Comparison of ENCODE assay signal across 18 mouse cellular contexts in the genomic region with DNA sequence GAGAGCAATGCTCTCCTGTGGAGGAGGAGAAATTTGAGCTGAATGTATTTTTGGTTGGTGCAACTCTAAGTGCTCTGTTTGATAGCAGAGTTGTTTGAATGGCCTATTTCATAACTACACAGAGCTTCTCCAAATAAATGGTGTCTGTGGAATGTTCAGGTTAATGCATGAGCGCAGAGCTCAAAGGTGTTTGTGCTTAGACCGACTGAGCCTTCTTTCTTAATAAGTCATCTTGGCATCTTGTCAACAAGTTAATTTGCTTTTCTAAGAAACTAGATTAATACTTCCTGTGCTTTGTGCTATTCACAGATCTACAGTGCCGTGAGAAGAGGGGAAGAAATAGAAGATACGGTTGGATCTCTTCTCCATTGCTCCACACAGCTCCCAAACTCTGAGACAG.
"Had no signal": no experiment of that assay in that cellular context is flagged by ENCODE, and none has a peak within 500 bp of the region (broad histone marks: within the 10 kb centered on the region; RNA-seq: fewer than 3 reads in every experiment).

No protein-coding gene starts in this region.

- DNase-seq: liver, postnatal 0 days; lung, adult 2 months; lung, postnatal 14 days; lung, postnatal 36 days; right cerebral cortex, postnatal 14 days; right cerebral cortex, postnatal 4 days; spleen, adult 18-20 months; thymus, adult 18-20 months; thymus, postnatal 25 days; thymus, postnatal 4 days had no signal

- H3K36me3 ChIP-seq: lung, embryonic 15.5 days; midbrain, embryonic 13.5 days; midbrain, embryonic 15.5 days; neural tube, embryonic 12.5 days had no signal

- H3K4me2 ChIP-seq: lung, embryonic 15.5 days; midbrain, embryonic 11.5 days; midbrain, embryonic 13.5 days; midbrain, embryonic 15.5 days; neural tube, embryonic 12.5 days had no signal

- H3K27me3 ChIP-seq: lung, embryonic 15.5 days; megakaryocyte, embryonic 14.5 days; midbrain, embryonic 13.5 days; midbrain, embryonic 15.5 days; neural tube, embryonic 12.5 days had no signal

- H3K4me1 ChIP-seq: megakaryocyte, embryonic 14.5 days; midbrain, embryonic 13.5 days; midbrain, embryonic 15.5 days; neural tube, embryonic 12.5 days had no signal

- H3K27ac ChIP-seq: lung, embryonic 15.5 days; macrophage; midbrain, embryonic 13.5 days; midbrain, embryonic 15.5 days; neural tube, embryonic 12.5 days had no signal

- H3K9ac ChIP-seq: liver, postnatal 0 days; lung, embryonic 15.5 days; midbrain, embryonic 13.5 days; midbrain, embryonic 15.5 days; neural tube, embryonic 12.5 days had no signal

- H3K9me3 ChIP-seq: lung, embryonic 15.5 days; megakaryocyte, embryonic 14.5 days; midbrain, embryonic 13.5 days; midbrain, embryonic 15.5 days; neural tube, embryonic 12.5 days had no signal

- H3K4me3 ChIP-seq: lung, embryonic 15.5 days; megakaryocyte, embryonic 14.5 days; midbrain, embryonic 13.5 days; midbrain, embryonic 15.5 days; neural tube, embryonic 12.5 days had no signal

- ATAC-seq: liver, postnatal 0 days; lung, postnatal 0 days; midbrain, embryonic 13.5 days; midbrain, embryonic 15.5 days had no signal
